Mouse (Mus musculus): ENCODE measurements at regions not wholly inside any gene's neighbourhood (a gene's known extent, or its start where the extent isn't known, plus 50 kb on each side); places are given as distances from the start of the nearest gene placed in this dataset.
"Not testable (repeated sequence)": the region's sequence is repeated elsewhere in the genome, so short reads cannot be mapped to it uniquely, and the experiment has no call there.

DNA sequence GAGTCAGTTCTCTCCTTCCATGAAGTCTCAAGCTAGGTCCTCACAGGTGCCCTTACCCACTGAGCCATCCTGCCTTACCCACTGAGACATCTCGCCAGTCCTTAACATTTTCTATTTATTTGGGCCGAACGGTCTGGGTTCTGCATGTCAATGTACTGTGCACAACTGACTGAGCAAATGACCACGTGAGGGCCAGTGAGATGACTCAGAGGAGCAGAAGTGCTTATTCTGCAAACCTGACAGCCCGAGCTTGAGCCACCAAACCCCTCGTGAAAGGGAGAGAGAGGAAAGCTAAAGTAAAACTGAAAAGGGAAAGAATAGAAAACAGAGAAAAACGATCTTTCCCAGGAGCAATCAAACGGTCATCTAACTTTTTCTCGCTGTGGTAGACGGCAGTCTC is 52.2 kb upstream of the Nmd3 start:
- DNase-seq (ENCODE audit: low spot score), result no peak

GRCm38 (mm10) chr3:69667820-69668219 is 54.0 kb upstream of the Nmd3 start:
- DNase-seq (ENCODE audit: low spot score), result no peak

DNA sequence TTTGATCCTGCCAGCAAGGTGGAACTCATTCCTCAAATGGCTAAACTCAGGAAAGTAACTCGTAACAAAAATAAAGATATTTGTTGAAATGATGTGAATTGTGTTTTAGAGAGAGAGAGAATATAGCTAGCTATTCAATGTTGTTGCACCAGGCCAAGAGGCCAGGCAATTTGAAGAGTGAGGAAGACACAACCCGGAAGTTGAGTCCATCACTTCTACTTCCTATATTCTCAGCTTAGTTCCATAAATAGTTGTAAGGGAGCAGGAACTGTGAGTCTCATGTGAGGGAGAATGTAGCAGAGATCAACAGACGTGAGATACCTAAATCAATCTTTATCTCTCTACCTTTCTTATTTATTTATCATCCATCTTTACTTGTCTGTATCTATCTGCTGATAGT is 54.4 kb upstream of the Nmd3 start:
- DNase-seq (ENCODE audit: low spot score), result no peak

DNA sequence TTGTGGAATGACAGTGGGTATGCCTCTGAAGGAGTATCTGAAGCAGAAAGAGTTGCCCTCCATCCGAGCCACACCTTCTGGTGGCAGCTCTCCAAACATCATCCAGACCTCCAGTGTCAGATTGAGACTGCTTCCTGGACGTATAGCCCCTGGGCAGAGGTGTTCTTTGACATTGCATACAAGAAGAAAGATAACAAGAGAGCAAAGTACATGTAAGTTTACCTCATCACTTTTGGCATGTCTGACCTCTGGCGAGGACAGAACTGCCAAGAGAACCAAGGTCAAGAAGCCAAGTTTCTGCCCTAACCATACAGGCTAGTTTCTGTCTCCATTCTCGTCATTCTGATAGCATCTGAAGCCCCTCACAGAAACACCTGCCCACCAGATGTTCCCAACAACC is 57.5 kb upstream of the Nmd3 start:
- DNase-seq (ENCODE audit: low spot score), result no peak

DNA sequence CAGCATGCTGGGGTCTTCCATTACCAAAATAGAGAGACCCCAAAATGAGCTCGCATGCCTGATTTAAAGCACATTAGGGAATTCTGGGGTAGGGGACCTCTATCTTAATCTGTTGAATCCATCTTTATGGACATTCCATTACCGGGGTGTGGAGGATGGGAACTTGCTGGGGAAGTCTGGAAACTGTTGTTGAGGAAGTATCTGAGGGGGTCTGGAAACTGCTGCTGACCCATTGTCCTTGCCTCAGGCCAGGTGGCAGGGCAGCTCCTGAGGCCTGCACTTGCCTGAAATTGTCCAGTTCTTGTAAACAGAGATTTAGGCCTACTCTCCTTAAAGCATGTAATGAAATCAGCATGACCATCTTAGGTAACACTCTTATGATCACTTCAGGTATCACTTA is 59.4 kb upstream of the B3galnt1 start:
- DNase-seq (ENCODE audit: low spot score), result no peak

- no peak for DNase-seq (ENCODE audit: low spot score)
These were observed 58.8 kb upstream of the B3galnt1 start for GRCm38 (mm10) chr3:69657570-69657969.

- not testable (repeated sequence) for DNase-seq (ENCODE audit: low spot score)
These were observed 56.9 kb upstream of the B3galnt1 start for GRCm38 (mm10) chr3:69655651-69656050.

DNA sequence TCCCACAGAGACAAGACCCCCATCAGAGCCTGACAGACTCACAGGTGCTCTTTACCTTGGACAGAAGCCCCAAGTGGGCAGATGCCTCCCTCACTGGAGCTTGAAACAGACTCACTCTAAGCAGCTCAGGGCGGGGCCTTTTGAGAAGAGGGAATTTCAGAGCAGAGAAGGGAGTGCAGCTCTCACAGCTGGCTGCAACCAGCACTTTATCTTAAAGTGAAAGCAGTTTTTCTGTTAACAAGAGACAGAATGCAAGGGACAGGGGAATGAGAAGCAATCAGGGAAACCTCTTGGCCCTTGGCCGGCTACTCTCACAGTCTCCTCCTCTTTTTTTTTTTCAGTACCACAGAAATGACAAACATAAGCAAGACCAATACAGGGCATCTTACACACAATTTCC is 56.2 kb upstream of the B3galnt1 start:
- peak; percentile 17 for DNase-seq (ENCODE audit: low spot score)

DNA sequence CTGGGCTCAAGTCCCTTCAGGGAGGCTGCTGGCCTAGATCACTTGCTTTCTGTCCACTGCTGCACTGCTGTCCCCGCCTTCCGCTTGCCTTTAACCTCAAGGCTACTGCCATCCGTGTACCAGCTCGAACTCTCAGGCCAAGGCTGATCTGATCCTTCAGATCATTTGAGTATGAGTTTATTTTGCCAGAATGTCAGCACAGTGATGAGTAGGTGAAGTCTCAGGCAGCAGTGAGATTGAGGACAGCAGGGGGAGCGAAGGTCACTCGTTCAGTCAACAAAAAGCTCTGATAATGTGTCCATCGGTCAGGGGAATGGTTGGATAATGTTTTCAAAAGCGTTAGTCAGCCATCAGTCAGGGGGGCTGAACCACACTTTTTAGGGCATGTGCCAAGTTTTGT is 54.6 kb upstream of the B3galnt1 start:
- not testable (repeated sequence) for DNase-seq (ENCODE audit: low spot score)

GRCm38 (mm10) chr3:69649561-69649960 is 50.8 kb upstream of the B3galnt1 start:
- DNase-seq (ENCODE audit: low spot score), result no peak
